Mouse (Mus musculus) gastrocnemius, adult 18-20 months (tissue): ENCODE results near the gene Arl13a. TPM values are rescaled to one million over a fixed set of nuclear protein-coding genes. Genes with fewer than 3 reads are reported as not detected.
"Not testable (repeated sequence)": the region's sequence is repeated elsewhere in the genome, so short reads cannot be mapped to it uniquely, and the experiment has no call there.

Experiments used
- DNase-seq: peaks from one replicate; pipeline ENCODE4 v3.0.0; 2021; ENCODE audit warnings: low spot score
- long read RNA-seq, 2 experiments: library from polyadenylated mRNA; stranded (forward); transcript quantifications; one replicate each; pipeline ENCODE4 v2.0.0; 2021
- total RNA-seq, 2 experiments: library from RNA; stranded (reverse); gene quantifications; 2 replicates each; pipeline ENCODE4 v1.2.3; 2021

Arl13a gene
- not detected for total RNA-seq
- long read RNA-seq, experiment 1 = 0 reads
- long read RNA-seq, experiment 2 = 0 reads

- DNase-seq = not testable (repeated sequence)
These were observed at the start of gene Arl13a for GRCm38 (mm10) chrX:134187201-134187600. Arl13a (plus strand) TSS chrX:134187501.

GRCm38 (mm10) chrX:134140024-134140423 is 47.3 kb upstream of the Arl13a start:
- DNase-seq = no peak

DNA sequence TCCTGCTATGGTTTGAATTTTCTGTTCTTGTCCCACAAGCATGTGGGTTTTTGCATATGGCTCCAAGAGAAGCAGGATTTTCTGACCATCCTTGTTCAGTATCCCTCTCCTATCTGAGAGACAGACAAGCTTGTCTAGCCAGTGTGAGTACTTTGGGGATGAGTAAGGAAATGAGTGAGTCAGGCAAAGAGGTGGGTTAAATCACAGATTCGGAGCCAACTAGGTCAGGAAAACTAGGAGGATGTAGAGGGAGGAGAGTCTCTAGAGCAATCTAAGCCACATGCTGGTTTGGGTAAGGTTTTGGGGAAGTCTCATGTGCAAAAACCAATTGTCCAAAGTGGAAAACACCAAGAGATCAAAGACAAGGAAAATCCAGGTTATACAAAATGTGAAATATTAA is 45.8 kb upstream of the Arl13a start:
- DNase-seq = no peak

DNA sequence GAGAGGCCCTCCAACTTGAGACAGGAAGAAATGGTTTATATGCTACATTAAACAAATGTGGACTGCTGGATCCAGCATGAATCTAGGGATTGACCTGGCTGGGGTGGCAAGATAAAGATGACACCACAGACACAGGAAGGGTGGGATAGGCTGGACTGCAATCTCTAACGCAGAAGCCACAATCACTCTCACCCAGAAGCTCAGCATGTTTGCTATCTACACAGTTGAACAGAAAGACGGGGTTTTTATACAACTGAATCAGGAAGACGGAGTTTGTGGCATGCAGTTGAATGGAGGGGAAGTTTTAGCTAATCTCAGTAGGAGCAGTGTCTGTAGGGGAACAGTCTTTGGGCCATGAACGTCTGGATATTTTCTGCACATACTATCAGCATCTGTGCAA is 45.3 kb upstream of the Arl13a start:
- DNase-seq = no peak

DNA sequence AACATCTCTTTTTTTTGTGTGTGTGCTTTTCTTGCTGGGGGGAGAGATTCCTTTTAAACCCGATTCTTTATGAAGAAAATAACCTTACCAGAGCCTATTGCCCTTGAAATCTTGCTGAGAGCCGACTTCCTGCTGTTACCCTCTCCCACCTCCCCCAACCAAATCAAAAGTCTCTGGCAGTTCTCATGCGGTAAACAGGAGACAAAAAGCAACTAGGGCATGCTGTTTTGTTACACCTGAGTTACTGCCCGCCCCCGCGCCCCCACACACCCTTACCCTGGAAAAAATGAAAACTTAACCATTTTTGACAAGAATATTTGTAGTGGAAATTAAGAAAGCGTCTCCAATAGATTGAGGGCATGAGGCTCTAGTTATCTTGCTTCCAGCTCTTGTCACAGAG is 29.1 kb upstream of the Arl13a start:
- no peak for DNase-seq

DNA sequence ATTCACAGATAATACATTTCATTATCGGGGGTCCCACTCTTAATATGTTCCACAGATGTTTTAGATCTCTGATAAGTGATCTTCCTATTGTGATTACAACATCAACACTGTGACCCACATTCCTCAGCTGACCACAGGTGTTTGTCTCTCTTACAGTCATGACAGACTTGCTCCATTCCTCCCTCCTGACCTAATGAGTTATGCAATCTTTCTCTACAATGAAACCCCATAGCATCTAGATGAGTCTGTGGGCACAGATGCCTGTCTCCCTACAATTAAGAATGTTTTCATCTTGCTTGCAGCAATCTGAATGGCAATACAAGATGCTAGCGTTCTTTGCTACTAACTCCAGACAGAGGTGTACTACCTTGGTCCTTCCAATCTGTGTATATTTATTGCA is 26.9 kb upstream of the Arl13a start:
- no peak for DNase-seq

DNA sequence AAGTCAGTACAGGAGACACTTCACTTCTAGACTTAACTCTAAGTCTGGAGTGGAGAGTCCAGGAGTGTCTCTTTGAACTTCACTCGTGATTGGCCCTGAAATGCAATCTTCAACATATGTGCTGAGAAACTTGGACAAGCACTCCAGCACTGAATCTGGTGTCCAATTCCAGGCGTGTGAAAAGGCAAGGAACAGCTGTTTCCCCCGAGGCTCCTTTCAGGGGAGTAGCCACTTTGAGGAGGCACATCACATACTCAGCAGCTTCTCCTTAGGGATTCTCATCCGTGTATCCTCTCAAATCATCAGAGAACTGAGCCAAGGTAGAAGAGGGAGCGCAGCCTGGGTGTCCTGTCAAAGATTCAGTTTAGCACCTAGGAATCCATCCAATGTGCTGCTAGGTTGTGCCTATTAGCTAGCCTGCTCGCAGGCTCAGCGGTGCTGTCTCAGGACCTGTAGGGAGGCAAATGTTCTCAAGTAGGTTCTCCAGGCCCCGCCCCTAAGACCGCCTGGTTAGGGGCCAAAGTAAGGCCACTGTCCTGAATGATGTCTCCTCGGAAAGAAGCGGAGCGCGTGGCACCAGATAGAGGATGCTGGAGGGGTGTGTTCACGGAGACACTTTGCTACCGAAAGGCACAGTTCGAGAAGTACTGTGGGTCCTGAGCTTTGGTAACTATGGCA is 25.1 kb upstream of the Arl13a start, which contains the start of gene Xkrx:
Gene Xkrx (minus strand): TSS at position 34 of the 678 bp plus-strand sequence.
- no peak for DNase-seq

GRCm38 (mm10) chrX:134162826-134163225 is 24.5 kb upstream of the Arl13a start:
- DNase-seq = no peak

GRCm38 (mm10) chrX:134163484-134163883 is 23.8 kb upstream of the Arl13a start:
- no peak for DNase-seq

DNA sequence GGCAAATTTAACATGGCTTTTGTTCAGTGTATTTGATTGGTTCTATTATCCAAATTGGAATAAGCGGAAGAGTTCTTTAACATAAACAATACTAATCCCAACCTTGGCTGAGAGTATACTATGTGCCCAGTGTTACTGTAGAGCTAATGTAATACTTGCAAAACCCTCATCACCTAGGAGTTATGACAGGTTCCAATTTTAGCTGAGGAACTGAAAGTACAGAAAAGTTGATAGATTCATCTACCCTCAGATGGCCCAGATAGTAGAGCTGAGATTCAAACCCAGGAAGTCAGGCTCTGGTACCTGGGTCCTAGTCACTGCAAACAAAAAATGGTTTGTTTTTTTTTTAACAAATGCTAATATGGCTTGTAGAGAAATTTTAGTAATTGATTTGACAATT is 16.7 kb upstream of the Arl13a start:
- no peak for DNase-seq

DNA sequence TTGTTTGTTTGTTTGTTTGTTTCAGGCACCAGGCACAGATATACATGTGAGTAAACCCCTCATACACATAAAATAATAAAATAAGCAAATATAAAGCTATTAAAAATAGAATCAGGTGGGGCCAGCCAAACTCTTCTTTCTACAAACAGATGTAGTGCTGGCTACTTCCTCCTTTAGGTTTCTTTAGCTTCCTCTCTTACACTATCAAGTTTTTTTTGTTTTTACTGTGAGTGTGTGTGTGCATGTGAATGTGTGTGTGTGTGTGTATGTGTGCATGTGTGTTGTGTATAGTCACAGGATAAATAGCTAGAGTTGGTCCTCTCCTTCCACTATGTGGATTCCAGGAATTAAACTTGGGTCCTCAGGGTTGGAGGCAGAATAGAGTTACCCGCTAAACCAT is 12.6 kb upstream of the Arl13a start:
- no peak for DNase-seq

DNA sequence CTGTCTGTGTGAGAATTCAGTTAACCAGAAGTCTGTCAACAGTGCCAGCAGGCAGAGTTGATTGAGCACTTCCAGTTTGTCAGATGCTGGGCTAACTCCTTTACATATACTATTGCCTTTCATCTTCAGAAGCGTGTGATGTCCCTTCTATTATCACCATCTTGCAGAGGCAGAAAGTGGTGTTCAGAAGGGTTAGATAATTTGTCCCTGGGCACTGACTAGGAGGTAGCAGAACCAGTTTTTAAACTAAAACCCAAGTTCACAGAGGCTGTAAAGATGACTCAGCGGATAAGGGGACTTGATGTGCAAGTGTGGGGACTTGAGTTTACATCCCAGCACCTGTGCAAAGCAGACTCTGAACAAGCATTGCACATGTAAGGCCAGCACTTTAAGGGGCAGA is 21.2 kb downstream of the Arl13a start:
- no peak for DNase-seq

- no peak for DNase-seq
These were observed 23.9 kb downstream of the Arl13a start for GRCm38 (mm10) chrX:134211151-134211642.

DNA sequence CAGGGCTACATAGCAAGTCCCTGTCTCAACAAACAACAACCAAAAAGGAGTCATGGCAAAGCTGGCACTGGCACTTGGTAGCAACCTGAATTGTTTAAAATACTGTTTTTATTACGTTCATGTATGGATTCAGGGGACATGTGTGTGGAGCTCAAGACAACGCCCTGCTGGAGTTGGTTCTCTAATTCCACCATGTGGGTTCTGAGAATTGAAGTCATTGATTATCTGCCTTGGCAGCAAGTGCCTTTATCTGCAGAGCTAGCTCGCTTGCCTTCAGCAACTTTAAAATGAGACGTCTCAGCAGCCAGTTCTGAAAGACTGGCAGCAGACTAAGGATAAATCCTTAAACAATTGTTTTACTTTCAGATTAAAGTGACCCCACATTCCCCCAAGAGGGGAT is 30.9 kb downstream of the Arl13a start:
- DNase-seq = no peak

DNA sequence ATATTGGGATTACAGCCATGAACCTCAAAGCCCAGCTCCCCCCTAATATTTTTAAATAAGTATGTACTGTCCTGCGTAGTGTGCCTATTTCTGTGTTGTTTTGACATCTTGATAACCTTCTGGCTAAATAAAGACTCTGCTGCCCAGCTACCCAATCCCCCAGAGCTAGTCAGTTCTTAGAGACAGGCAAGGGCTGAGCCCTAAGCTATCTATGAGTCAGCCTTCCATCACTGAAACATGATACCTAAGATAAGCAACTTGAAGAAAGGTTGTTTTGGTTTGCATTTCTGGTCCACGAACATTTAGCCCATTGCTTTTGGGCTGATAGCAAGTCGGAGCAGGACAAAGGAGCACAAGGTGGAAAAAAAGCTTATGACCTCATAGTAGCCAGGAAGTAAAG is 33.3 kb downstream of the Arl13a start:
- DNase-seq = no peak

GRCm38 (mm10) chrX:134221856-134222255 is 34.6 kb downstream of the Arl13a start, which contains the start of gene Nox1:
Nox1 (minus strand) TSS chrX:134221956.
- DNase-seq = no peak

DNA sequence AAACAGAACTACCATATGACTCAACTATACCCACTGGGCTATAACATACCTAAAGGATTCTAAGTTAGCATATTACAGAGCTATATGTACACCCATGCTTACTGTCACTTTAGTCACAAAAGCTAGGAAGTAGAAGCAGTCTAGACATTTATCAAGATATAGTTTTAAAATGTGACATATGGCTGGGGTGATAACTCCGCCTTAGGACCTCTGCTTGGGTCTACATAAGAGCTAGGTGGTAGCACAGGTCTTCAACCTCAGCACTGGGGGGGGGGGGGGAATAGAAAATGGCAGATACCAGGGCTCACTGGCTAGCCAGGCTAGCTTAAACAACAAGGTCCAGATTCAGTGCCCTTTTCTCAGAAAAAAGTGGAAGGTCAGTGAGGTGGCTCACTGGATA is 45.7 kb downstream of the Arl13a start:
- DNase-seq = no peak

- DNase-seq = peak; percentile 4
These were observed 51.0 kb downstream of the Arl13a start for GRCm38 (mm10) chrX:134238266-134238665.

GRCm38 (mm10) chrX:134245946-134246345 is 58.6 kb downstream of the Arl13a start:
- DNase-seq = no peak

GRCm38 (mm10) chrX:134248202-134248601 is 60.9 kb downstream of the Arl13a start:
- DNase-seq = no peak
